Mouse (Mus musculus) liver, embryonic 14.5 days (tissue): ENCODE data around the gene Paip2b. TPM values are rescaled to one million over a fixed set of nuclear protein-coding genes. Genes with fewer than 3 reads are reported as not detected.
A peak's percentile ranks its signal among the peaks of the same experiment; 100 is the strongest.

ENCODE experiments used
- ATAC-seq: fragments of 200-750 bp; cut with Nextera tagmentation; 2 replicates; pipeline ENCODE4 v1.8.0; 2017; ENCODE audit warnings: moderate number of reproducible peaks, mild to moderate bottlenecking, moderate library complexity; ENCODE audit not compliant: insufficient read depth
- DNase-seq, 3 experiments: peaks; one replicate each; pipeline ENCODE4 v3.0.0-alpha.2; 2012 to 2013; ENCODE audit warnings: low read depth in 3 of 3, low spot score in 3 of 3
- H3K27ac ChIP-seq: fragments of 300-500 bp; sonication (generic); 2 replicates; pipeline ENCODE4 v1.5.1; 2014; ENCODE audit warnings: moderate library complexity, mild to moderate bottlenecking, control low read depth, inconsistent platforms
- H3K27me3 ChIP-seq: fragments of 300-500 bp; sonication (generic); 2 replicates; pipeline ENCODE4 v1.6.1; 2014; ENCODE audit warnings: mild to moderate bottlenecking, low read length, moderate library complexity; ENCODE audit not compliant: control insufficient read depth, insufficient read depth
- H3K36me3 ChIP-seq: fragments of 300-500 bp; sonication (generic); replicated peaks from 2 replicates; pipeline ENCODE4 v1.6.1; 2014; ENCODE audit warnings: low read depth; ENCODE audit not compliant: control insufficient read depth, insufficient read depth
- H3K4me1 ChIP-seq, 2 experiments: fragments of 200-500 bp in 1 of 2; fragments of 300-500 bp in 1 of 2; sonication (generic) in 1 of 2; replicated peaks; 2 replicates each; pipeline ENCODE4 v1.6.1; 2012 to 2014; ENCODE audit warnings: antibody characterized with exemption in 1 of 2, inconsistent platforms in 1 of 2, low read length in 1 of 2; ENCODE audit not compliant: control insufficient read depth in 2 of 2, insufficient read depth in 2 of 2
- H3K4me2 ChIP-seq: fragments of 300-500 bp; sonication (generic); 2 replicates; pipeline ENCODE4 v1.6.1; 2014; ENCODE audit warnings: low read depth, mild to moderate bottlenecking, control low read depth, moderate library complexity
- H3K4me3 ChIP-seq, 2 experiments: fragments of 200-500 bp in 1 of 2; fragments of 300-500 bp in 1 of 2; sonication (generic) in 1 of 2; 2 replicates each; pipeline ENCODE4 v1.5.1; 2012 to 2014; ENCODE audit warnings: low read depth in 2 of 2, low read length in 2 of 2, mild to moderate bottlenecking in 2 of 2, control low read depth in 1 of 2, inconsistent platforms in 1 of 2, moderate library complexity in 1 of 2; ENCODE audit not compliant: insufficient read depth in 1 of 2
- H3K9ac ChIP-seq: fragments of 300-500 bp; sonication (generic); replicated peaks from 2 replicates; pipeline ENCODE4 v1.6.1; 2014; ENCODE audit warnings: mild to moderate bottlenecking, control low read depth, moderate library complexity
- H3K9me3 ChIP-seq: fragments of 300-500 bp; sonication (generic); 2 replicates; pipeline ENCODE4 v1.6.1; 2016; ENCODE audit warnings: low read length, mixed read lengths; ENCODE audit not compliant: control insufficient read depth
- CTCF ChIP-seq: IDR thresholded peaks from 2 replicates; pipeline ENCODE4 v1.5.1; 2016; ENCODE audit warnings: antibody characterized with exemption, low read depth, control low read depth
- EP300 ChIP-seq: IDR thresholded peaks from 2 replicates; pipeline ENCODE4 v1.6.1; 2016; ENCODE audit warnings: antibody characterized with exemption, low read depth
- WGBS: fragments of 180-500 bp; shearing (Covaris S2); extraction: QIAGEN DNeasy Blood & Tissue Kit; methylation state at CpG from one replicate; pipeline ENCODE4 v1.1.7; 2014; ENCODE audit not compliant: insufficient replicate concordance; 5-methylcytosine and 5-hydroxymethylcytosine counted together
- polyA plus RNA-seq, 2 experiments: library from polyadenylated mRNA; depleted of rRNA in 1 of 2; stranded (reverse) in 1 of 2; unstranded in 1 of 2; fragments of >200 nt; fragmentation: Nextera tagmentation in 1 of 2; extraction: Ambion mirVana in 1 of 2; gene quantifications; 2 replicates each; pipeline versions ENCODE4 v1.2.1 to v1.2.3; 2012 to 2014

Paip2b gene
- polyA plus RNA-seq, 2 experiments, result 3.5 to 5.6 TPM

GRCm38 (mm10) chr6:83766982-83767381 is 64.6 kb downstream of the Paip2b start:
- no peak for TF ChIP-seq EP300
- WGBS, result 68% methylated on average over 3 of the region's 3 CpGs
- no peak overlapping the region for H3K9ac ChIP-seq

GRCm38 (mm10) chr6:83762880-83763431 is 68.6 kb downstream of the Paip2b start:
- no peaks in the 10 kb centered on the region for H3K4me1 ChIP-seq
- no peak for DNase-seq
- peaks cover 49% of the 10 kb centered on the region for H3K27me3 ChIP-seq
- peak overlapping the region; percentile 50 for H3K4me2 ChIP-seq
- no peak overlapping the region for H3K27ac ChIP-seq
- WGBS, result 3% methylated on average over 35 of the region's 35 CpGs
- ATAC-seq, result no peak
- H3K36me3 ChIP-seq, result no peaks in the 10 kb centered on the region
- H3K9ac ChIP-seq, result no peak overlapping the region
- no peaks in the 10 kb centered on the region for H3K9me3 ChIP-seq
- no peak for TF ChIP-seq EP300
- 0 out of 2 replicates have a peak, but pooled peaks have one; percentile 20 for TF ChIP-seq CTCF
- H3K4me3 ChIP-seq, result peak overlapping the region in 1 of 2 experiments; percentile 10; a peak in 1 of 4 replicates

More at GRCm38 (mm10) chr6:83766982-83767381, 64.6 kb downstream of the Paip2b start:
- Histone ChIP-seq H3K27ac (no peak overlapping the region), H3K4me3 (no peak overlapping the region), H3K36me3 (no peaks in the 10 kb centered on the region), H3K9me3 (no peaks in the 10 kb centered on the region), H3K4me1 (no peaks in the 10 kb centered on the region), H3K4me2 (no peak overlapping the region), H3K27me3 (peaks cover 18% of the 10 kb centered on the region)
- ATAC-seq (no peak), DNase-seq (no peak)

GRCm38 (mm10) chr6:83762344-83762743 is 69.2 kb downstream of the Paip2b start, which contains the start of gene Ankrd53:
TSS of gene Ankrd53 (plus strand) at chr6:83762644.
- Histone ChIP-seq H3K4me2 (peak within 1 kb of the TSS; percentile 50), H3K36me3 (no peaks in the 10 kb centered on the region), H3K4me1 (no peaks in the 10 kb centered on the region), H3K27ac (no peak within 1 kb of the TSS), H3K27me3 (peaks cover 55% of the 10 kb centered on the region), H3K9ac (no peak within 1 kb of the TSS), H3K4me3 (peak within 1 kb of the TSS in 1 of 2 experiments; percentile 10; a peak in 1 of 4 replicates), H3K9me3 (no peaks in the 10 kb centered on the region)
- no peak for DNase-seq
- TF ChIP-seq CTCF (no peak), EP300 (no peak)
- WGBS, result 30% methylated on average over 6 of the region's 6 CpGs
- ATAC-seq, result no peak

GRCm38 (mm10) chr6:83756051-83756450 is 75.5 kb downstream of the Paip2b start:
- WGBS, result 51% methylated on average over 9 of the region's 9 CpGs
- no peak overlapping the region for H3K4me2 ChIP-seq
- no peak for TF ChIP-seq EP300
- no peak for TF ChIP-seq CTCF
- ATAC-seq (no peak), DNase-seq (no peak)
- no peak overlapping the region for H3K27ac ChIP-seq
- H3K36me3 ChIP-seq, result no peaks in the 10 kb centered on the region
- H3K27me3 ChIP-seq, result peaks cover 28% of the 10 kb centered on the region
- H3K9me3 ChIP-seq, result no peaks in the 10 kb centered on the region
- no peaks in the 10 kb centered on the region for H3K4me1 ChIP-seq
- no peak overlapping the region for H3K4me3 ChIP-seq
- no peak overlapping the region for H3K9ac ChIP-seq

Other genes starting within 250 kb of the Paip2b start
- gene Clec4f, start 175.6 kb downstream of the Paip2b start, polyA plus RNA-seq (2012; rRNA removed), result 3.3 and 3.9 TPM in 2 replicates
- gene Clec4f, start 175.6 kb downstream of the Paip2b start, polyA plus RNA-seq (2014; fragmentation: Nextera tagmentation; extraction: Ambion mirVana), result 4.1 and 5.3 TPM in 2 replicates
- gene Cd207, start 153.9 kb downstream of the Paip2b start, polyA plus RNA-seq (2012; rRNA removed), result 0.08 and 0.17 TPM in 2 replicates
- 0.33 and 0.53 TPM in 2 replicates for gene Cd207, start 153.9 kb downstream of the Paip2b start, polyA plus RNA-seq (2014; fragmentation: Nextera tagmentation; extraction: Ambion mirVana)
- not detected in 2 replicates for gene Vax2, start 120.5 kb downstream of the Paip2b start, polyA plus RNA-seq (2012; rRNA removed)
- gene Vax2, start 120.5 kb downstream of the Paip2b start, polyA plus RNA-seq (2014; fragmentation: Nextera tagmentation; extraction: Ambion mirVana), result not detected in 2 replicates
- gene Atp6v1b1, start 88.8 kb downstream of the Paip2b start, polyA plus RNA-seq (2012; rRNA removed), result 0.02 TPM in 1 of 2 replicates, not detected in the other
- gene Atp6v1b1, start 88.8 kb downstream of the Paip2b start, polyA plus RNA-seq (2014; fragmentation: Nextera tagmentation; extraction: Ambion mirVana), result not detected in 2 replicates
- gene Ankrd53, start 69.1 kb downstream of the Paip2b start, polyA plus RNA-seq (2012; rRNA removed), result not detected in 2 replicates
- 0.08 TPM in 1 of 2 replicates, not detected in the other for gene Ankrd53, start 69.1 kb downstream of the Paip2b start, polyA plus RNA-seq (2014; fragmentation: Nextera tagmentation; extraction: Ambion mirVana)
- 21.6 and 26.5 TPM in 2 replicates for gene Tex261, start 55.9 kb downstream of the Paip2b start, polyA plus RNA-seq (2012; rRNA removed)
- 42.6 and 44.2 TPM in 2 replicates for gene Tex261, start 55.9 kb downstream of the Paip2b start, polyA plus RNA-seq (2014; fragmentation: Nextera tagmentation; extraction: Ambion mirVana)
- gene Nagk, start 36.8 kb downstream of the Paip2b start, polyA plus RNA-seq (2012; rRNA removed), result 5.4 and 6.0 TPM in 2 replicates
- 13.9 and 15.6 TPM in 2 replicates for gene Nagk, start 36.8 kb downstream of the Paip2b start, polyA plus RNA-seq (2014; fragmentation: Nextera tagmentation; extraction: Ambion mirVana)
- 7.4 and 14.0 TPM in 2 replicates for gene Zfp638, start 35.4 kb upstream of the Paip2b start, polyA plus RNA-seq (2012; rRNA removed)
- 18.6 and 19.3 TPM in 2 replicates for gene Zfp638, start 35.4 kb upstream of the Paip2b start, polyA plus RNA-seq (2014; fragmentation: Nextera tagmentation; extraction: Ambion mirVana)
- gene Dysf, start 176.8 kb upstream of the Paip2b start, polyA plus RNA-seq (2012; rRNA removed), result 1.5 and 1.9 TPM in 2 replicates
- gene Dysf, start 176.8 kb upstream of the Paip2b start, polyA plus RNA-seq (2014; fragmentation: Nextera tagmentation; extraction: Ambion mirVana), result 1.2 and 1.6 TPM in 2 replicates